Mouse (Mus musculus): Measurements from ENCODE around the gene Dgki. TPM values are rescaled to one million over a fixed set of nuclear protein-coding genes. Genes with fewer than 3 reads are reported as not detected.
"Not testable (repeated sequence)": the region's sequence is repeated elsewhere in the genome, so short reads cannot be mapped to it uniquely, and the experiment has no call there.

Gene Dgki
- total RNA-seq, 2 experiments from 2014 or later: not detected

DNA sequence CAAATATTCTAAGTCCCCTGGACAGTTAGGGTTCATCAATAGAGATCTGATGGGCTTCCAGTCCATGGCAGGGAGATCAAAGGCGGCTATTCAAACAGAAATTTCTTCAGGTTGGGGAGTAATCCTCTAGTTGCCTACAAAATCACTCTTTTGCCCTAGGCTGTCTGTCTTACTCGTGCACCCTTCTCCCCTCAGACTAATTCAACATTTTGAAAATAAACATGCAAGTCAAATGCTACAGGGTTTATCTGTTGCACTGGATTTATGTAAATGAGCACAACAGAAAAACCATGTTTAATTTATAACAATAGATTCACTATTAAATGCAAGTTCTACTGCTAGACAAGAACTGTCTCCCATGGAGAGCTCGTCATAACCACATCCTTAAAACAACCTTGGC is 141.1 kb downstream of the Dgki start:
- no peak for ATAC-seq (replicated peaks; ENCODE audit: poor library complexity, severe bottlenecking)

DNA sequence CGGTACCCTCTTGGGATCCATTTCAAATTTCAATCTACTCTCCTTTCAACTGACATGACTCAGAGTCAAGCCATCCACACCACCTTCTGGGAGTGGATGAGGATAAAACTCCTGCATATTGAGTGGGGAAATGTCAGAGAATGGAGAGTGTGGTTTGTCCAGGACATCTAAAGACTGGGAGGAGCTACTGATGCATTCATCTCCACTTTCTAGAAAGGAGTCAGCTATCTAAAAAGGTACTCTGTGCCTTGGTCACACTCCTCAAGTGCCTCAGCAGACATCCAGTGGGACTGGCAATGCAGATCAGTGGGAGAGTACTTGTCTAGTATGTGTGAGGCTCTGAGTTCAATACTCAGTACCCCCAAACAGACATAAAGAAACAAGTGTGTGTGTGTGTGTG is 145.9 kb downstream of the Dgki start:
- no peak for ATAC-seq (replicated peaks; ENCODE audit: poor library complexity, severe bottlenecking)

DNA sequence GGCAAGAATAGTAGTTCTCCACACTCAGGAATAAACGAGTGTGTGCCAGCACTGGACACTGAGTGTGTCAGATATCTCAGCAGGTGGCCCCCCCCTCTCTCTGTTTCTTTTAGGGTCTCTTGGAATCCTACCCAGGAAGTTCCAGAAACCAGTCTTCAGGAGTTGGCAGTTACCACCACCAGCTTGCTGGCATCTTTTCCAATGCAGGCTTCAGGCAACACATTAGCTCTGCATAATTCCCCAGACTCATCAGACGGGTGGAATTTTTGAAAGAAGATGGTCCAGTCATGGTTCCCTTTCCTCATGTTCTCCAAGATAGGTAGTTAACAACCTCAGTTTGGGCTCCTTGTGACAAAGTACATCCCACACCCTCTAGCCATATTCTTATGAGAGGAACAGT is 149.5 kb downstream of the Dgki start:
- ATAC-seq (replicated peaks; ENCODE audit: poor library complexity, severe bottlenecking): no peak

DNA sequence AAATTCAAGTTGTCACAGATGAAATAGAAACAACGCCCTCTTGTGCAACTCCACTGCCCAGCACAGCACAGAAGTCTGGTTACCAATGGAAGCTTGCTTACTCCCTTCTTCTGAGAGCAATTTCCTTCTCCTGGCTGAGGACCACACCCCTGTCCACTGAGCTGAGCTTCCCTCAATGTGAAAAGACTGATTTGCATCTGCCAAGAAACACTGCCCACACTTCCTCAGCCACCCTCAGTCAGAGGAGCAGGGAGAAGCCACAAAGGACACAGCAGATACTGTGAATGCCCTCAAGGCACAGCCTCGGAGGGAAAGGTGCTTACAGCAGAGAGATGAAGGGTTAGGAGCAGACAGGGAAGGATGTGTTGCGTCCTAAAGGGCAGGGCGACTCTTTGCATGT is 149.9 kb downstream of the Dgki start:
- ATAC-seq (replicated peaks; ENCODE audit: poor library complexity, severe bottlenecking): peak; percentile 20; the same call in 1 of the 2 replicates

DNA sequence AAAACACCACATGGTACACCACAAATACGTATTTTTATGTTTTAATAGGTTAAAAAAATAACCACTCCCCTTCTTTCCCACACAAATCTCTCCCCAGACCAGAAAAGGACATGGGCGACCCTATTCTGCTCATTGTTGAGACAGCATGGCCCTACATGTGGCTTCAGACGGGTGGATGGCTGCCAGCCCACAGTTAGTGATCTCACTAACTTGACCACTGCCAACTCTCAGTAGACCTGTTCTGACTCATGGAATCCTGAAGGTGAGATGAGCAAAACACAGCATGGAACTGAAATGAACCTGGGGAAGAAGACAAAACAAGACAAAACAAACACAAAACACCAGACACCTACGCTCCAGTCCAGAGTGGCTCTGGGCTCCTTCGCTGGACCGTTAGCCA is 150.8 kb downstream of the Dgki start:
- ATAC-seq (replicated peaks; ENCODE audit: poor library complexity, severe bottlenecking): no peak

DNA sequence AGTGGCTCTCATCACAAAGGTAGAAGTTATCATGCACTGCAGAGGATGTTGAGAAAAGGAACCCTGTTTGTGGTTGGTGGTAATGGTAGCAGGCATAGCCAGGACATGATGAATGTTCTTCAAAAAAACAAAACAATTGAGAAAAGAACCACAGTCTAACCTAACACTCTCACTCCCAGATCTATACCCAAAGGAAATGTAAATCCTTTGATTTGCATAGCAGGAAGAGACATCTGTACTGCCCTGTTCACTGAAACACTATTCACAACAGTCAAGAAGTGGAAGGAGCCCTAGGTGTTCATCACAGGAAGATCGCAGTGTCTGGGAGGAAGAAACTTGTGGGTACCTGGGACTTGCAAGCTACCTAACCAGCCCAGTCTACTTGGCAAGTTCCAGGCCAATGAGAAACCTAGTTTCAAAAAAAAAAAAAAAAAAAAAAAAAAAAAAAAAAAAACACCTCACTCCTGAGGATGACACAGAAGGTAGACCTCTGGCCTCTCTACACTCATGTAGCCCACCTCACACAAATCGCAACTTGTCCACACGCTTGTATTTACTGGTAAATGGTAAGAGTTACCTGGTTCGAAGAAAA is 152.5 kb downstream of the Dgki start:
- ATAC-seq (replicated peaks; ENCODE audit: poor library complexity, severe bottlenecking): no peak

DNA sequence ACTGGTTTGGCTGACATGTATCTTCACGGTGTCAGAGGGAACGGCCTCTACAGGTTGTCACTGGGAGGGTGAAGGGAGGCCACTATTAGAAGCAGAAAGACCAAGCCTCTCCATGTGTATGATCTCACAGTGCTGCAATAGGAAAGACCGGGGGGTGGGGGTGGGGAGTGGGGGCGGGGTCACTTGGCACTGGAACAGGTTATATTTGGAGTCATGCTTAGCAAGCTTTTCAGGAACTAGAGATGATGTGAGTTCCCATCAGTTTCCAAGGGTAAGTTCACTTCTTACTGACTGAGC is 156.2 kb downstream of the Dgki start:
- ATAC-seq (replicated peaks; ENCODE audit: poor library complexity, severe bottlenecking): peak; percentile 45

DNA sequence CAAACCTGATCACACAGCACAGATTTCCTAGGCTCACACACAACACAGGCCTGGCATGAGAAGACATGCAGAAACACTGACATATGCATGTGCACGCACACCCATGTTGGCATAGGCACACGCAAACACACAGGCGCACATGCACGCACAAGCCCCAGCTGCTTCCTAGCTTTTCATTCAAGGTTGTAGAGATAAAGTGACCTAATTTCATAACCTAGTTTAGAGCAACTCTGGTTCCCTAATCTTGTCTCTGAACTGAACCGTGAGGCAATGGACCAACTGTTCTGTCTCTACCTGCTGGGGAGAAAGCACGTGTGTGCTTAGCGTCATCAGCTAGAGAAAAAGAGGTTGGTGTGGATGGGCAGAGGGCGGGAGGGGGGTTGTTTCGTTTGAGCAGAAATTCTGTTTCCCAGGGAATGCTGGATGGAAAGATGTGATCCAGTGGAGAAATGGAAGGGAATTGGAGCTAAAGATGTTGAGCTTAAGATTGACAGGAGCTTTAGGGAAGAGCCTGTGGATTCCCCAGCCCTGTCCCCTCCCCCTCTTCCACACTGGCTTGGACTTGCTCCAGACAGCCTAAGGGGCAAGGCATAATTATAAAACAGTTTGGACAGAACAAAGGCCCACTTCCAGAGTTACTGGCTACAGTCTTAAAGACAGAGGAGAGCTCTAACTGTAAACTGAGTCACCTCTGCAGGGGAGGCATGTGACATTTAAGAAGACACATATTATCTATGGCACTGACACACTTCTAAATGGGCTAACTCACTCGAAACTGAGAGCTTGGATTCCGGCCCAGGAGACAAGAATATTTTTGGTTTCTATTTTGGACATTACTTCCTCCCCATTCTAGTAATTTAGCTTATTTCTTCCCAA is 156.8 kb downstream of the Dgki start:
- peak; percentile 48 for ATAC-seq (replicated peaks; ENCODE audit: poor library complexity, severe bottlenecking)

DNA sequence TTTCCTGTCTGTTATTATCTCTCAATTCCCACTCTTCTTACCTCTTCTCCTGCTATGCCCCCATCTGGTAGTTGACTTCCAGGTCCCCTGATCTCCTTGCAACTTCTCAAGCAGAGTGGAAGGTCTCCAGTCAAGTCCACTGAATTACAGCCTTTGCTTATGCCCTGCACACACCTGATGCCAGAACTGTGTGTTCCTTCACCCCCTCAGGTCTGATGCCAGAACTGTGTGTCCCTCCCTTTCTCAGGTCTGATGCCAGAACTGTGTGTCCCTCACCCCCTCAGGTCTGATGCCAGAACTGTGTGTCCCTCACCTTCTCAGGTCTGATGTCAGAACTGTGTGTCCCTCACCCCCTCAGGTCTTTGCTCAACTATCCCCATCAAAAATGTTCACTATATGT is 161.2 kb downstream of the Dgki start:
- no peak for ATAC-seq (replicated peaks; ENCODE audit: poor library complexity, severe bottlenecking)

DNA sequence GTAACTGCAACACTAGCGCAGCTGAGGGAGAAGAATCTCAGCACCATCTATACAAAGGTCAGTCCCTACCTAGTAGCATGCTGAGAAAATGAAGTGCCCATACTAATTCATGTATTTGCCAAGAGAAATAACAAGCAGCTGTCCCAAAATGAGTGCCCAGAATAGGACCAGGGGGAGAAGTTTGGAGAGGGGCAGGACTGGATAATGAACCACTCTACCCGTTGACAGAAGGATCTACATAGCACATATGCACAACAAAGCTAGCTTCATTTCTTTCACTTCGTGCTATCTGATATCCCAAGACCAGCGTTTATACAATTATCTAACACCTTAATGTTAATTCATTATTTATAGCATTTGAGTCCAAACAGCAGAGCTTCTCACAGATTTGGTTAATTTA is 168.7 kb downstream of the Dgki start:
- ATAC-seq (replicated peaks; ENCODE audit: poor library complexity, severe bottlenecking): no peak

DNA sequence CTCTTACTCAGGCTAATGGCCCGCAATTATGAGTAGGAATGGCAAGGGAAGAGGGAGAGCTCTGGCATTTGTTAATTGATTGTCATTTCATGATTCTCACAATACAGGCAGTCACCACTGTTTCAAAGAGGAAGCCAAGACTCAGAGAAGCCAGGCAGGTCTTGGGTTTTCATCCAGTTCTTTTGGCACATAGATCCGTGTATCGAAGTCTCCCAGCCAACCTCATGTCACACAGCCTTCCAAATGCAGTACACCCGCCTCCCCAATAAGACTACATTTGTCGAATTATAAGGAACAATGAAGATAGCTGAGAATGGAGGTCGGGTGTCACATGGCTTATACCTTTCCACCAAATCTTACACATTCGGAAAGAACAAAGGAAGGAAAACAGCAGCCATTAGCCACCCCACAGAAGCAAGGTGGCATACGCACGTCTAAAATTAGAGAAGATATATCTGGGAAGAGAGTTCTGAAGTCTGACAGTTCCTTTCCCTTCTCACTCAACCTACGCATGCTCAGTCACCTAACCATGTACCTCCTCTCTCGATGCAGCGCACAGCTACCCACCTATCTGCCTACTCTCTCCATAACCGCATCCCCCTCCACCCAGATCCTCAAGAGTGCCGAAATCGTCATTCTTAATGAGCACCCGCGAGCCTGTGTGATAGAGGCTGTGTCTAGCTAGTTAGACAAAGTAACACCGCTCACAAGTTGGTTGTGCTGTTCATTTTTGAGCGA is 179.4 kb downstream of the Dgki start:
- ATAC-seq (replicated peaks; ENCODE audit: poor library complexity, severe bottlenecking): no peak

DNA sequence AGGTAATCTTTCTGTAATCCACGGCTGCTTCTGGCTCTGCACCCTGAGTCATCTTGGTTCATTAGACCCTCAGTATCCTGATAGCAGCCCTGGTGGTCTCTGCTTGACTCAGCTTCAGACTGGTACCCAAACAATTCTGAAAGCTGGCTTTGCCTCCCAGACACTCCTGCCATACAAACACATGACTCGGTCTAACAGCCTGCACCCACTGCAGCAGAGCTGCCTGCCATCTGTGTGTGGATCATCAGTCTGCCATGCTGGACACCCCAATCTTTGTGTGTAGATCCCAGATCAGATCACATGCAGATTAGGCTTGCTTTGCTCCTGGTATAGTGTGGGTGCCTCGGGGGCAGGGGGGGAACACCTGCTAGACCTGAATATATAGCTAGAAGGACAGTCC is 180.8 kb downstream of the Dgki start:
- no peak for ATAC-seq (replicated peaks; ENCODE audit: poor library complexity, severe bottlenecking)

DNA sequence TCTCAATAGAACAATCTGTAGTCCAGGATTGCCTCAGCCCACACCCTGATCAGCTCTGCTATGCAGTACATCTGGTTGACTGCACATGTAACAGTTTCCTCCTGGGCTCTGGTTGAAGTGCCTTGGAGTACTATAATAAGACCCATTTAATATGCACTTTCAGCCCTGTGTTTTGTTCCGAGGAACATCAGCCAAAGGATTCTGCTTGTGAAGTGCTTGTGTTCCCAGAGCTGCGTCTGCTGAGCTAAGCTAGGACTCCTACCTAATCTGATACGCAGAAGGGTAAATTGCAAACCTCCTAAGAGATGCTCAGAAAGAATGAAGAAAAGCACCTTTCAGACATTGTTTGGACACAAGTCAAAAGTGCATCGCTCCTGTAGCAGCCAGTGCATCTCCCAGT is 186.9 kb downstream of the Dgki start:
- ATAC-seq (replicated peaks; ENCODE audit: poor library complexity, severe bottlenecking): no peak

DNA sequence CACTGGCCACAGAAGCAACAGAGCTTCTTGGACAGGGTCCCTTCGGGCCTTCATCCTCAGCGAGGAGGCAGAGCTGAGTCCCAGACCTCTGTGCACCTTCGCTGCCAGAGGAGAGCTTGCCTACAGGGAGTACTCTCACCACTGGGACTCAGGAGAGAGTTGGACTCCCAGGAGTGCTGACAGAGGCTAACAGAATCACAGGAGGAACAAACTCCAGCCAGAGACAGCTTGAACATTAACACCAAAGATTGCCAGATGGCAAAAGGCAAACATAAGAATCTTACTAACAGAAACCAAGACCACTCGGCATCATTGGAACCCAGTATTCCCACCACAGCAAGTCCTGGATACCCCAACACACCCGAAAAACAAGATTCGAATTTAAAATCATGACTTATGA is 193.7 kb downstream of the Dgki start:
- ATAC-seq (replicated peaks; ENCODE audit: poor library complexity, severe bottlenecking): not testable (repeated sequence)

DNA sequence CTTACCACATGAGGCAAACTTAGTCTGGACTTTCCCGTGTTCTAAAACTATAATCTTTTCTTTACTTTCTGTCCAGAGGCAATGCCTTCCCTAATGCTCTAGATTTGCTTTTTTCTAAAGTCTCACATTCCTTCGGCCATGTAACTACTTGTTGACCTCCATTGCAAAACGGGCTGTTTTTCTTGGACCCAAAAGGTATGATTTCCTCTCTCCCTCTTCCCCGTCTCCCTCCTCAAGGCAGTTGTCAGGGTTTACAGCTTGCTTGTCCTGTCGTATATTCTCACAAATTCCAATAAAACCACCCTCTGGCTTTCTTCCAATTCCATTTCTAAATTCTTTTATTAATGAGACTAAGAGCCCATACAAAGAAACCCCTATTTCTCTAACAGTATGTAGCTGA is 199.6 kb downstream of the Dgki start:
- no peak for ATAC-seq (replicated peaks; ENCODE audit: poor library complexity, severe bottlenecking)

DNA sequence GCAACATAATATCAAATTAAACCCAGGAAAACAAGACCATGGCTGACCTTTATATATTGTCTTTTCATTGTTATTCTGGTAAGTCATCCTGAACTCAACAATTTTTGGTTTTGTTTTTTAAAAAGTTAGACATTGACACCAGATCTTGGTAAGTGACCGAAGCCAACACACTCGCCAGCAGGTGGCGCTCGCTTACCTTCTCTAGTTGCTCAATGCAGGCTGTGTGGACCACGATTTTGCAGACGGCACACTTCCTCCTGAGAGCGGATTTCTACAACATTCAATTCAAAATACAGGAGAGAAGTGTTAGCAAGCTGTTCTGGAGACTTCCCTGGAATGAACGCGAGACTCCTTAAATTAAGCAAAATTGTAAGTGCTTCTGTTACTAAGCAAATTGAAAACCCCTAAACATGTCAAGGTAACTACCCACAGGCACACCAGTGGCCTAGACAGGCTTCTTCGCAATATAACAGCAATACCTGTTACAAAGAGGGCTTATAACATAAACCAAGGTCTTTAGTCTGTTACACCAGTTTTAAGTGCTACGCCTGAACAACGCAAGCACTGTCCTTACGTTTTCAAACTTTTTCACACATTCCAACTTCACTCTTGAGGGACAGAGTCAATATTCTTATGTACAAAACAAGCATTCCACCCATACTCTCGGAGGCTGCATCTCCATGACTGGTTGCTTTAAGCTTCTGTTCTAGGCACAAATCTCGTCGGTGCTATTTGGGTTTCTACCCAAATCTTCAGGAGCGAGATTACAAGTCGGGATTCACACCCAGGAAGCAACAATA is 202.4 kb downstream of the Dgki start:
- ATAC-seq (replicated peaks; ENCODE audit: poor library complexity, severe bottlenecking): peak; percentile 98

DNA sequence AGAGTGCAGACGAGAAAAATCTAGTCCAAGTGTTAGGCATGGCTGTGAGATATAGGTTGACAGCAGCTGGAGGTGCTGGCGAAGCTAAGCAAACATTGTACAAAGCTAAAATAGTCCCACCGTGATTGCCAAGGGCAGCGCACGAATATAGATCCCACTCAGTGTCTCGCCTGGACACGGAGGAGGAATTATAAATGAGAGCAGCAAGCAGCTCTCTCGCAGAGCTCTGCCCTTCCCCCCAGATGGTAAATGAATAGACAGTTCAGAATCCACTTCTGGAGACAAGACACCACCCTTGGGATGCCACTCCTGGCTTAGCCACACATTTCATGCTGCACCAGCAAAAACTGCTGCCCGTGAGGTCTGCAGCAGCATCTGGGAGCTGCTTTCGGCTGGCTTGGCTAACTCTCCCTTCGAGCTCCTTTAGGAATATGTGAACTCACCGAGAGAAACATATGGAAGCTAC is 203.1 kb downstream of the Dgki start:
- no peak for ATAC-seq (replicated peaks; ENCODE audit: poor library complexity, severe bottlenecking)

DNA sequence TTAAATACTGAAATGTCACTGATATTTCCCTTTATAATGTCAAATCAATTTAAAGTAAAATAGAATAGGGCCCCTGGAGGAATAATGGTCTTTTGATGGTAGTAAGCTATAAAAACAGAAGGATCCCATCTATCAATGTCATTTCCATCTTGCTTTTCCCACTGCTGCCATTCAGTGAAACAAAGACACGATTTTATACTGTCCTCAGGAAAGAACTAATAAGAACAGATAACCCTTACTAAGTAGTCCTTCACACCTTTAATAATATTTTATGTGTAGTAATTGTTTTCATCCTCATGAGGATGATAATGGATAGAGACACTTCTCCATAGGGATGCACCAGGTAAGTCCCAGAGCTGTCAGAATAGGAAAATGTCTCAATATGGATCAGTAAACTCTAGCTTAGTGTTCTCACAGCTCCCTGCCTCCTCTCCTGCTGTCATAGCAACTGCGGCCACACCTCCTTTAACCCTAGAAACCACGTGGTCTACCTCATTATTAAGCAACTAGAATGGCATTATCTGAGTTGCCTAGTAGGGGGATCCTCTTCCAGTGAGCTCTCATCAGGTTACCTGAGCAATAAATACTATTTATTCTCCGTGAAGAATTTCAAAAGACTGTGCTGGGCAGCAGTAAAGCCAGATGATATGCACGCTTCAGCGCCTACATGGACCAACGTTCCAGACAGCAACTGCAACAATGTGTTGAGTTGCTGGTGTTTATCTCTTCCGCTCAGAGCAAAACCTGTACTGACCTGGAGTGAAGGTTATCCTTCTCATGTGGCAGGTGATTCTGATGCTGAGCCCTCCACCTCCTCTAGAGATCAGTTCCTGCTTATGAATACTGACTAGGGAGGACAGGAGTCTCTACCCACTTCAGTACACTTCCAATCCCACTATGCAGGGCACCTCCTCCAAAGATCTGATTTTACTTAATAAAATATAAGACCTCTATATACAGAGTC is 210.6 kb downstream of the Dgki start:
- peak; percentile 30; the same call in 1 of the 2 replicates for ATAC-seq (replicated peaks; ENCODE audit: poor library complexity, severe bottlenecking)

DNA sequence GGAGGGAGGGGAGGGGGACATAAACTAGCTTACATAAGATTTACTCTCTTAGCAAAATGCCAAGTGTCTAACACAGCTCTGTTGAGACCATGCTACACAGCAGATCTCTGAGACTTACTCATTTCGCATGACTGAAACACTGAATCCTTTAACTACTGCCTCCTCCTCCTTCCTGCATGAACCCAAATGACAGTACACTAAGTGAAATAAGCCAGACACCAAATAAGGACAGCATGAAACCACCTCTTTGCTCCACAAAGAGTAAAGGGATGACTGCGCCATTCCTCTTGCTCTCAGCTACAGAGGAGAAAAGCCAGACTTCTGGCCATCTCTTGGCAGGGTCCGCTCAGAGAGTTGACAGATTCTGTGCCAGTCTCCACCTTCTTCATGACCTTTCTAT is 217.0 kb downstream of the Dgki start:
- ATAC-seq (replicated peaks; ENCODE audit: poor library complexity, severe bottlenecking): no peak

All from granulocyte monocyte progenitor cell, adult 5-6 weeks (primary cell).